Mouse (Mus musculus): Measurements from ENCODE around the gene Polr2h. TPM values are rescaled to one million over a fixed set of nuclear protein-coding genes. Genes with fewer than 3 reads are reported as not detected.

Polr2h gene
- polyA plus RNA-seq, 1 experiment from 2014 or later: 95.9 TPM

DNA sequence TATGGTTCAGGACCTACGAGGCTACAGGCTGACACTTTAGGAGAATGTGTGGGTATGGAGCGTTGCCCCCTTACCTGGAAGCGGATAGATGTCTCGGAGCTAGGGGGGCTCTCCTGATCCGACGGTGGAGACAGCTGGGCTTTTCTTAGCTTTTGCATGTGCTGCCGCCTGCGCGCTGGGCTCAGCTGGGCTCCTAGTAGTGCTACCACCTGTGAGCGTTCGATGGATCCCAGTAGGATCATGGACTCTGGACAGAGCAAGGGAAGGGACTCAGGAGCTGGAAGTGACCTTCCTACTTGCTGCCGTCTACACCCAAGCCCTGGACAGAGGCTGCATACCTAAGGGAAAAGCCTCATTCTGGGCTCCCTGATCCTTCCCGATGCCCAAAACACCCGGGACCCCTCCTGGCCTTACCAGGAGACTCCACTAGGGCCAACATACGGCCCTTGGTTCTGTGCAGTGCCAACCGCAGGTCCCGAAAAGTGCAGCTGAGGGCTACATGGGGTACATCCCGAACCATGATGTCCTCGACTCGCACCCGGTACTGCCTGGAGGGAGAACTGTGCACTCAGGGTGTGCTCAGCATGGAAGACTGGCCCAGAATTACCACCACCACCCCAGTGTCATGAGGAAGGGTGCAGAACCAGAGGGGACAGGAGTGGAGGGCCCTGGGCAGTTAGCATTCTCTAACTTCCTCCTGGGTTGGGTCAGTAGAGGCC is 9.1 kb upstream of the Polr2h start:
- H3K9me3 ChIP-seq (ENCODE audit: control insufficient read depth, low read length): no peaks in the 10 kb centered on the region

GRCm38 (mm10) chr16:20708939-20709734 is 8.3 kb upstream of the Polr2h start:
- H3K4me2 ChIP-seq (replicated peaks): no peak overlapping the region
- no peak overlapping the region for H3K4me3 ChIP-seq (replicated peaks; ENCODE audit: low read length)
- no peak overlapping the region for H3K9ac ChIP-seq
- H3K4me1 ChIP-seq (replicated peaks; ENCODE audit: control insufficient read depth, insufficient read depth, low read length): peaks cover 10% of the 10 kb centered on the region
- H3K36me3 ChIP-seq (replicated peaks; ENCODE audit: control insufficient read depth, insufficient read depth): peaks cover 85% of the 10 kb centered on the region
- WGBS: 74% methylated on average over 19 of the region's 19 CpGs
- H3K27me3 ChIP-seq (ENCODE audit: control insufficient read depth, insufficient read depth, low read length): no peaks in the 10 kb centered on the region
- H3K27ac ChIP-seq: no peak overlapping the region
- peak; percentile 65 for DNase-seq (ENCODE audit: low spot score)
- H3K9me3 ChIP-seq (ENCODE audit: control insufficient read depth, low read length): no peaks in the 10 kb centered on the region
- peak; percentile 45; the same call in 1 of the 2 replicates for ATAC-seq (ENCODE audit: low FRiP score)

More for the DNA sequence above, 9.1 kb upstream of the Polr2h start:
- no peak overlapping the region for H3K4me2 ChIP-seq (replicated peaks)
- DNase-seq (ENCODE audit: low spot score) (no peak), ATAC-seq (ENCODE audit: low FRiP score) (0 out of 2 replicates have a peak, but pooled peaks have one; percentile 2)
- no peak overlapping the region for H3K4me3 ChIP-seq (replicated peaks; ENCODE audit: low read length)
- no peak overlapping the region for H3K27ac ChIP-seq
- no peaks in the 10 kb centered on the region for H3K27me3 ChIP-seq (ENCODE audit: control insufficient read depth, insufficient read depth, low read length)
- peaks cover 3% of the 10 kb centered on the region; the same call in 1 of the 2 replicates for H3K4me1 ChIP-seq (replicated peaks; ENCODE audit: control insufficient read depth, insufficient read depth, low read length)
- no peak overlapping the region for H3K9ac ChIP-seq
- H3K36me3 ChIP-seq (replicated peaks; ENCODE audit: control insufficient read depth, insufficient read depth): peaks cover 90% of the 10 kb centered on the region
- 95% methylated on average over 21 of the region's 21 CpGs for WGBS

- 95% methylated on average over 11 of the region's 11 CpGs for WGBS
- peaks cover 74% of the 10 kb centered on the region for H3K36me3 ChIP-seq (replicated peaks; ENCODE audit: control insufficient read depth, insufficient read depth)
These were observed 7.1 kb upstream of the Polr2h start for GRCm38 (mm10) chr16:20710370-20710769.

GRCm38 (mm10) chr16:20710810-20711209 is 6.7 kb upstream of the Polr2h start:
- DNase-seq (ENCODE audit: low spot score) (no peak), ATAC-seq (ENCODE audit: low FRiP score) (no peak)
- Histone ChIP-seq H3K4me1 (replicated peaks; ENCODE audit: control insufficient read depth, insufficient read depth, low read length) (peaks cover 25% of the 10 kb centered on the region), H3K9me3 (ENCODE audit: control insufficient read depth, low read length) (no peaks in the 10 kb centered on the region), H3K4me2 (replicated peaks) (no peak overlapping the region), H3K27ac (no peak overlapping the region), H3K27me3 (ENCODE audit: control insufficient read depth, insufficient read depth, low read length) (no peaks in the 10 kb centered on the region), H3K9ac (no peak overlapping the region), H3K36me3 (replicated peaks; ENCODE audit: control insufficient read depth, insufficient read depth) (peaks cover 70% of the 10 kb centered on the region), H3K4me3 (replicated peaks; ENCODE audit: low read length) (no peak overlapping the region)
- WGBS: 84% methylated on average over 4 of the region's 4 CpGs

More at GRCm38 (mm10) chr16:20710370-20710769, 7.1 kb upstream of the Polr2h start:
- no peak overlapping the region for H3K27ac ChIP-seq
- H3K9ac ChIP-seq: no peak overlapping the region
- H3K4me2 ChIP-seq (replicated peaks): no peak overlapping the region
- H3K4me1 ChIP-seq (replicated peaks; ENCODE audit: control insufficient read depth, insufficient read depth, low read length): peaks cover 22% of the 10 kb centered on the region
- no peaks in the 10 kb centered on the region for H3K27me3 ChIP-seq (ENCODE audit: control insufficient read depth, insufficient read depth, low read length)
- ATAC-seq (ENCODE audit: low FRiP score) (no peak), DNase-seq (ENCODE audit: low spot score) (no peak)
- H3K4me3 ChIP-seq (replicated peaks; ENCODE audit: low read length): no peak overlapping the region
- H3K9me3 ChIP-seq (ENCODE audit: control insufficient read depth, low read length): no peaks in the 10 kb centered on the region

DNA sequence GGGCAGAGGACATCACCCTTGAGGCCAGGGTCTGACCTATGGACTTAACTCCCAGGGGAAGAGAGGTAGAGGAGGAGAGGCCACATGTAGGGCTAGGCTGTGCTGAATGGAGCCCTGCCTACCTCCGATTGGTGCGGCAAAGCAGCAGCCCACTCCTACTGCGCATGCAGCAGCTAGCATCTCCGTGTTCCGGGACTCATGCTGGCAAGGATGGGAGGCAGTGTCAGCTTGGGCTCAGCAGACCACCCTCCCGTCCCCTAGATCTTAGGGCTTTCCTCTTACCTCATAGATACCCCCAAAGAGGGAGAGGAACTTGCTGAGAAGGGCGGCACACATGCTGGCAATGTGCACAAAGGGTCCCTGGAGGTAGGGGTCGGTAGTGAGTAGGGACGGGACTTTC is 5.3 kb upstream of the Polr2h start:
- peaks cover 28% of the 10 kb centered on the region for H3K4me1 ChIP-seq (replicated peaks; ENCODE audit: control insufficient read depth, insufficient read depth, low read length)
- H3K4me2 ChIP-seq (replicated peaks): no peak overlapping the region
- 70% methylated on average over 9 of the region's 9 CpGs for WGBS
- H3K27me3 ChIP-seq (ENCODE audit: control insufficient read depth, insufficient read depth, low read length): no peaks in the 10 kb centered on the region
- H3K9me3 ChIP-seq (ENCODE audit: control insufficient read depth, low read length): no peaks in the 10 kb centered on the region
- no peak overlapping the region for H3K27ac ChIP-seq
- DNase-seq (ENCODE audit: low spot score) (no peak), ATAC-seq (ENCODE audit: low FRiP score) (no peak)
- no peak overlapping the region for H3K9ac ChIP-seq
- H3K36me3 ChIP-seq (replicated peaks; ENCODE audit: control insufficient read depth, insufficient read depth): peaks cover 57% of the 10 kb centered on the region
- no peak overlapping the region for H3K4me3 ChIP-seq (replicated peaks; ENCODE audit: low read length)

- no peaks in the 10 kb centered on the region for H3K27me3 ChIP-seq (ENCODE audit: control insufficient read depth, insufficient read depth, low read length)
- ATAC-seq (ENCODE audit: low FRiP score): no peak
- WGBS: 93% methylated on average over 7 of the region's 7 CpGs
- no peak for DNase-seq (ENCODE audit: low spot score)
- H3K9ac ChIP-seq: no peak overlapping the region
- peaks cover 51% of the 10 kb centered on the region for H3K36me3 ChIP-seq (replicated peaks; ENCODE audit: control insufficient read depth, insufficient read depth)
- peaks cover 28% of the 10 kb centered on the region for H3K4me1 ChIP-seq (replicated peaks; ENCODE audit: control insufficient read depth, insufficient read depth, low read length)
- H3K9me3 ChIP-seq (ENCODE audit: control insufficient read depth, low read length): no peaks in the 10 kb centered on the region
- no peak overlapping the region for H3K27ac ChIP-seq
- H3K4me3 ChIP-seq (replicated peaks; ENCODE audit: low read length): no peak overlapping the region
- H3K4me2 ChIP-seq (replicated peaks): no peak overlapping the region
These were observed 4.6 kb upstream of the Polr2h start for GRCm38 (mm10) chr16:20712889-20713288.

GRCm38 (mm10) chr16:20714307-20715080 is 3.0 kb upstream of the Polr2h start:
- Histone ChIP-seq H3K27ac (no peak overlapping the region), H3K4me3 (replicated peaks; ENCODE audit: low read length) (peak overlapping the region; percentile 52), H3K4me2 (replicated peaks) (peak overlapping the region; percentile 92), H3K9ac (peak overlapping the region; percentile 72), H3K9me3 (ENCODE audit: control insufficient read depth, low read length) (no peaks in the 10 kb centered on the region), H3K4me1 (replicated peaks; ENCODE audit: control insufficient read depth, insufficient read depth, low read length) (peaks cover 36% of the 10 kb centered on the region), H3K36me3 (replicated peaks; ENCODE audit: control insufficient read depth, insufficient read depth) (peaks cover 39% of the 10 kb centered on the region), H3K27me3 (ENCODE audit: control insufficient read depth, insufficient read depth, low read length) (no peaks in the 10 kb centered on the region)
- 24% methylated on average over 11 of the region's 11 CpGs for WGBS
- ATAC-seq (ENCODE audit: low FRiP score): no peak
- DNase-seq (ENCODE audit: low spot score): no peak

DNA sequence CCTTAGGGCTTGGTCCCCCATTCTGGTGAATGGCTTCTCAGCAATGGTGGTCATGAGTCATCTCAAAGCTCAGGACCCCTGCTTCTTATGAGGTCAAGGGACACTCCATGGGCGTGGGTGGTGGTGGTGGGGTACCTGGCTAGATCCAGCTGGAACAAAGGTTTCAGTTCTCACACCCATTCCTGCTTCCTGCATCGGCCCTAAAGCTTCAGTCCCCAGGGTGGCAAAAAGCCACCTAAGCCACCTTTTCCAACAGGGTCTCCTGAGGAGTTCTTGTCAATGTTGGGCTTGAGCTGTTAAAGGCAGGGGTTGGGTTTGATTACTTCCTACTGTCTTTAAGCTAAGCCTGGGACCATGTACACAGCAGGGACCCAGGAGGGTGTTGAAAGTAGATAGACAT is 2.3 kb upstream of the Polr2h start:
- DNase-seq (ENCODE audit: low spot score) (no peak), ATAC-seq (ENCODE audit: low FRiP score) (no peak)
- 61% methylated on average over 2 of the region's 2 CpGs for WGBS
- Histone ChIP-seq H3K4me1 (replicated peaks; ENCODE audit: control insufficient read depth, insufficient read depth, low read length) (peaks cover 36% of the 10 kb centered on the region), H3K4me3 (replicated peaks; ENCODE audit: low read length) (peak overlapping the region; percentile 52), H3K4me2 (replicated peaks) (peak overlapping the region; percentile 92), H3K36me3 (replicated peaks; ENCODE audit: control insufficient read depth, insufficient read depth) (peaks cover 39% of the 10 kb centered on the region), H3K27ac (no peak overlapping the region), H3K27me3 (ENCODE audit: control insufficient read depth, insufficient read depth, low read length) (no peaks in the 10 kb centered on the region), H3K9ac (peak overlapping the region; percentile 72), H3K9me3 (ENCODE audit: control insufficient read depth, low read length) (no peaks in the 10 kb centered on the region)

- Histone ChIP-seq H3K9me3 (ENCODE audit: control insufficient read depth, low read length) (no peaks in the 10 kb centered on the region), H3K36me3 (replicated peaks; ENCODE audit: control insufficient read depth, insufficient read depth) (peaks cover 40% of the 10 kb centered on the region), H3K4me2 (replicated peaks) (peak overlapping the region; percentile 92), H3K4me1 (replicated peaks; ENCODE audit: control insufficient read depth, insufficient read depth, low read length) (peaks cover 36% of the 10 kb centered on the region), H3K9ac (peak overlapping the region; percentile 72), H3K27me3 (ENCODE audit: control insufficient read depth, insufficient read depth, low read length) (no peaks in the 10 kb centered on the region), H3K4me3 (replicated peaks; ENCODE audit: low read length) (peak overlapping the region; percentile 52), H3K27ac (peak overlapping the region; percentile 88)
- WGBS: under 1% methylated on average over 12 of the region's 12 CpGs
- ATAC-seq (ENCODE audit: low FRiP score) (no peak; the same call in 1 of the 2 replicates), DNase-seq (ENCODE audit: low spot score) (no peak)
These were observed 1.9 kb upstream of the Polr2h start for GRCm38 (mm10) chr16:20715566-20715965.
